Mouse (Mus musculus): ENCODE measurements at regions not wholly inside any gene's neighbourhood (a gene's known extent, or its start where the extent isn't known, plus 50 kb on each side); places are given as distances from the start of the nearest gene placed in this dataset.

GRCm38 (mm10) chr11:64800246-64801121, 178.4 kb upstream of the Elac2 start:
- TF ChIP-seq POLR2A (IDR thresholded peaks at IDR 0.05; ENCODE audit: insufficient read length, low read depth) = no peak
- no peak for TF ChIP-seq MAX (IDR thresholded peaks at IDR 0.05; ENCODE audit: low read depth)
- TF ChIP-seq E2F4 (IDR thresholded peaks at IDR 0.05; ENCODE audit: insufficient read depth) = no peak
- TF ChIP-seq USF1 (IDR thresholded peaks at IDR 0.05; ENCODE audit: low read depth) = no peak
- TF ChIP-seq MYOG (IDR thresholded peaks at IDR 0.05; ENCODE audit: control insufficient read depth in 1 of 3, insufficient read depth in 1 of 3, insufficient read length in 2 of 3, low read depth in 2 of 3) = no peak
- no peak for TF ChIP-seq REST (IDR thresholded peaks at IDR 0.05; ENCODE audit: insufficient read depth, insufficient read length)
- TF ChIP-seq SRF (IDR thresholded peaks at IDR 0.05; ENCODE audit: control insufficient read depth, insufficient read length, low read depth) = no peak
- no peak for TF ChIP-seq MYOD1 (IDR thresholded peaks at IDR 0.05; ENCODE audit: control insufficient read depth in 1 of 3, insufficient read length in 2 of 3, low read depth in 2 of 3)

Measured in myocyte (in vitro differentiated cells).